Mouse (Mus musculus) splenic B cell, adult 2 months (primary cell): Measurements from ENCODE around the gene S100a4.

Experiments
- DNase-seq: peaks from one replicate; pipeline ENCODE4 v3.0.0-alpha.2; 2011; ENCODE audit warnings: low read depth, low spot score
- H3K27me3 ChIP-seq: 2 replicates; pipeline ENCODE4 v1.6.1; 2012; ENCODE audit warnings: mild to moderate bottlenecking, low read length, moderate library complexity, mixed read lengths; ENCODE audit not compliant: control insufficient read depth, poor library complexity, insufficient read depth, severe bottlenecking
- H3K36me3 ChIP-seq: 2 replicates; pipeline ENCODE4 v1.6.1; 2012; ENCODE audit warnings: mild to moderate bottlenecking, low read length, moderate library complexity, mixed read lengths; ENCODE audit not compliant: control insufficient read depth, poor library complexity, insufficient read depth, severe bottlenecking

Gene S100a4

DNA sequence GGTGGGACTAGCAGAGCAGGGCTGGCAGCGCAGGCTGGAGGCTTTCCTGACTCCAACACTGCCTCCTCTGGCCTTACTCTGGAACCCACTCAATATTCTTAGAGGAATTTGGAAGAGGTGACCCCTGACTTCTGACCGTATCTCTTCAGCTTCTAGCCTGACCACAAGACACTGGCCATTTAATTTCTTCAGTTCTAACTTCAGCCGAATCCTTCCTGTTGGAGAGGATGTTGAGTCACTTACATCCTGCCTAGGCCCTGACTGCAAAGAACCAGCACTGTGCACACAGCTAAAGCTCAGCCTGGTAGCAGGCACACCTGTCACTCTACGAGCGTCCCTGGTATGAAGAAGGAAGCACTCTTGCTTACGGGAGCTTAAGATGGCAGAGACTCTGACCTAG is 14.2 kb upstream of the S100a4 start:
- no peak for DNase-seq
- H3K36me3 ChIP-seq: no peaks in the 10 kb centered on the region

DNA sequence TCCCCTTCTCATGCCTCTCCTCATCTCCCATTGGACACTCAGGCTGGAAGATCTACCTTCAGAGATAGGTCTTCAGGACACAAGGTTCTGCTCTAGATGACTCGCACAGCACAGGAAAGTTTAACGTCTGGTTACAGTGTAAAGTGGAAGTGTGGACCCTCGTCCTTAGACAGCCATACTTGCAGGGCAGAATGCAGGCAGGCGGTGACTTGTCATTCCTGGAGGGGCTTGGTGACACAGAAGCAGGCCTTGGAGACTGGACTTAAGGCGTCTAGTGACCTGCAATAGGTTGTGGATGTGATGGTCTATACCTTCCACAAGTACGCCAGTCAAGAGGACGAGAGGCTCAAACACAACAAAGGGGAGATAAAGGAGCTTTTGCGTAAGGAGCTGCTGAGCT is 13.6 kb upstream of the S100a4 start, which contains the start of gene S100a2:
S100a2 (plus strand) TSS at position 301 of the 400 bp plus-strand sequence.
- no peak for DNase-seq
- Histone ChIP-seq H3K27me3 (no peaks in the 10 kb centered on the region), H3K36me3 (no peaks in the 10 kb centered on the region)

More for the DNA sequence above, 14.2 kb upstream of the S100a4 start:
- H3K27me3 ChIP-seq: no peaks in the 10 kb centered on the region

DNA sequence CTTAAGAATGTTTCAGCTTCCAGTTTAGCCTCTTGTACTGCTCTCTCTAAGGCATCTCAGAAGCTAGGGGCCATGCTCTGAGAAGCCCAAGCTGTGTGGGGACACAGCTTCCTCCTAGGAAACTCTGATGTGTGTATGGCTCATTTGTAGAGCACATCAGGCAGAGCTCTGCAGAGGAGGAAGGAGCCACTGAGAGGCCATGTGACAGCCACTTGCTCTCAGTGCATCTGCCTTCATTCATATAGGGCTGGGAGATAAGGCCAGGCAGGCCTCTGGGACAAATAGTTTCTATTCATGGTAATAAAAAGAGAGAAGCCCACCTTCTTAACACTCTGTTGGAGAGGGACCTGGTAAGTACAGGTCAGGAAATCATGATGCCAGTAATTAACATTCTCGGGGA is 9.1 kb upstream of the S100a4 start:
- H3K36me3 ChIP-seq: no peaks in the 10 kb centered on the region
- DNase-seq: no peak
- H3K27me3 ChIP-seq: no peaks in the 10 kb centered on the region

DNA sequence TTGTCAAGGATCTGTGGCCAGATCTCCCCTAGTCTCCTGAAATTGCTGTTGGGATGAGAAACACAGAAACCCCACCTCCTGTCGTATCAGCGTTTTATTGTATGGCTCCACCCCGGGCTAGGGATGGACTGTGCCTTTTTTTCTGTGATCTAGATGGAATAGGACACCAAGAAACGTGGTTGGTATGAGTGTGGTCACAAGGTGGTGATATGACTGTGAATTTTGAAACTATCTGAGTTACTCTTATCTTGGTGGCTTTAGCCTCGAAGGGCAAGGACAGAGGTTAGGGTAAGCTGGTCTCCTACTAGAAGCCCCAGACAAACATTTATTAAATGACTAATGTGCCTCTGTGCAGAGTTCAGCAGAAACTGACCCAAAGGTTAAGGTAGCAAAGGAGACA is 8.0 kb upstream of the S100a4 start:
- Histone ChIP-seq H3K27me3 (no peaks in the 10 kb centered on the region), H3K36me3 (no peaks in the 10 kb centered on the region)
- DNase-seq: no peak

DNA sequence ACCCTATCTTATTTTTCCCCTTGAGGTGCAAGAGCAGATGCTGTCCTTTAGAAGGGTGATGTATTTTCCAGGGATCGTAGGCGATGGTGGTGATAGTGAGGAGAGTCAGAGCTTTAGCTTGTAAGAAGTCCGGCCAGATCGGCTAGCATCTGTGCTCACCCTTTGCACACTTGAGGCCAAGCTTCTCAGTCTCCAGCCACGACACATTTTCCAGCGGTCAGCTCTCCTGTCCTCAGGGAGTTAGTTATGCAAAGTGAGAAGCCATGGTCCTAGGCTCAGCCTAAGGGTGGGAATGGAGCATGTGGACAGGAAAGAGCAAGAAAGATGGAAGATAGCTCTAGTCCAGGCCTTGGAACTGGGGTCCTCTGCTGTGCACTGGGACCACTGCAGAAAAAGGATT is 6.8 kb upstream of the S100a4 start:
- no peak for DNase-seq
- Histone ChIP-seq H3K27me3 (no peaks in the 10 kb centered on the region), H3K36me3 (no peaks in the 10 kb centered on the region)

DNA sequence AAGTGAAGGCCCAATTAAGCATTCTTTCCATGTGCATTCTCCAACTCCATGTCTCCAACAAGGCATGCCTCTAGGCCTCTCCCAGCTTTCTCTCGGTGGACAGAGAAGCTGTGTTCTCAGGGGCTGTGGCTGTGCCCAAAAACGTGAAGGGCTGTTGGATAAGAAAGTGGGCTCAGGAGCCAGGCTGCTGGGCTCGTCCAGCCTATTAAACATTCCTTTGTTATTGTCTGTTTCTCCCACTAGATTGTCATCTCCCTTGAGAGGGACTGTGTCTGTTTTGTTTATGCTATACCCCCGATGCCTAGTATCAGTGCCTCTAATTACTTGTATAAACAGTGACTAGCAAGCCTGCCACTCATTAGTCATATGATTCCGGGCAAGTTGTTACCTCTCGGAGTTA is 5.8 kb upstream of the S100a4 start:
- H3K27me3 ChIP-seq: no peaks in the 10 kb centered on the region
- no peak for DNase-seq
- H3K36me3 ChIP-seq: no peaks in the 10 kb centered on the region

DNA sequence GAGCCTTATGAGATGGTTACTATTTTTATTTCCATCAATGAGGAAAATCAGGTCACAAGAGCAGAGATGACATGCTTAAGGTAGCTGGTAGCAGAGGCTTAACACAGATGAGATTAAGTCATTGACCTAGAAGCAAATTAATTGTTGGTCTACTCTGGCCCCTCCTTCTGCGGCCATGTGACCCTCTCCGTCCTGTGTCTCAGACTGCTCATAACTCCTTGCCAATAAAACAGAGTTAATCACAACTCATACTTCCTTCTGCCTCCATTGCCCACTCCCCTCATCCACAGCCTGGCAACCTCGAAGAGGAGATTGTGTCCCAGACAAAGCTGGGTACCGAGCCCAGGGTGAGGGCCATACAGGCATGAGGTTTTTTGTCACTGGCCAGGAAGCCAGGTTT is 5.4 kb upstream of the S100a4 start:
- DNase-seq: no peak
- no peaks in the 10 kb centered on the region for H3K36me3 ChIP-seq
- no peaks in the 10 kb centered on the region for H3K27me3 ChIP-seq

DNA sequence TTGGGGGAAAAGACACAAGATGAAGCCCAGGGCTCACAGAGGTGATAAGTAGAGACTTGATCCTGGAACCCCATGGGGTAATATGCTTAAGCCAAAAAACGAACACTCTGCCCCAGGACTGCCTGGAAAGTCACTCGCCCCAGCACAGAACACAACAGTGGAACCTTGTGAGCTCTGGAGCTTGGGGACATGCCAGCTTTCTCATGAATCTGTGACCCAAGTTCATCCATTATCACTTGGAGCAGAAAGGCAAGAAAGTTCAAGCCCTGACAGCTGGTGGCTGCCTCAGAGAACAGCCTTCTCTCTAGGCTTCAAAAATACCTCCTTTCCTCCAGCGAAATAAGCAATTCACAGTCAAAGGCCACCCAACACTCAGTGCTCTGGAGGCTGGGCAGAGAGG is 4.2 kb upstream of the S100a4 start:
- no peak for DNase-seq
- H3K27me3 ChIP-seq: no peaks in the 10 kb centered on the region
- H3K36me3 ChIP-seq: no peaks in the 10 kb centered on the region

DNA sequence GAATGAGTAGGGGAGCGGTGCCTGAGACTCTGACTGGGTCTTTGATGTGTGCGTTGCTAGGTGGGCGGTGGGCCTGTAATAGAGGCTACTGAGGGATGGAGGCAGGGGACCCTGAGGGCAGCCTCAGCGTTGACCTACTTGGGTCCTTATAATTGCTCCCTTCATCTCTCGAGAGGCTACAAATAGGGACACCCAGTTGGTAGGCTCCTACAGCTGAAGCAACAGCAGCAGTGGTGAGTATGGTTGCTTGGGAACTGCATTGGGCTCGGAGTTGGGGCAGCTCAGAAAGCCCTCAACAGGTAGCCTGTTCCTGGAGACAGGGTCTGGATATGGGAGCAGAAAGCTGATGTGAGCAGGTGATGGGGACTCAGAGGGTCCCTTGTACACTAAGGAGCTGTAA is 3.5 kb upstream of the S100a4 start:
- Histone ChIP-seq H3K27me3 (no peaks in the 10 kb centered on the region), H3K36me3 (no peaks in the 10 kb centered on the region)
- no peak for DNase-seq

DNA sequence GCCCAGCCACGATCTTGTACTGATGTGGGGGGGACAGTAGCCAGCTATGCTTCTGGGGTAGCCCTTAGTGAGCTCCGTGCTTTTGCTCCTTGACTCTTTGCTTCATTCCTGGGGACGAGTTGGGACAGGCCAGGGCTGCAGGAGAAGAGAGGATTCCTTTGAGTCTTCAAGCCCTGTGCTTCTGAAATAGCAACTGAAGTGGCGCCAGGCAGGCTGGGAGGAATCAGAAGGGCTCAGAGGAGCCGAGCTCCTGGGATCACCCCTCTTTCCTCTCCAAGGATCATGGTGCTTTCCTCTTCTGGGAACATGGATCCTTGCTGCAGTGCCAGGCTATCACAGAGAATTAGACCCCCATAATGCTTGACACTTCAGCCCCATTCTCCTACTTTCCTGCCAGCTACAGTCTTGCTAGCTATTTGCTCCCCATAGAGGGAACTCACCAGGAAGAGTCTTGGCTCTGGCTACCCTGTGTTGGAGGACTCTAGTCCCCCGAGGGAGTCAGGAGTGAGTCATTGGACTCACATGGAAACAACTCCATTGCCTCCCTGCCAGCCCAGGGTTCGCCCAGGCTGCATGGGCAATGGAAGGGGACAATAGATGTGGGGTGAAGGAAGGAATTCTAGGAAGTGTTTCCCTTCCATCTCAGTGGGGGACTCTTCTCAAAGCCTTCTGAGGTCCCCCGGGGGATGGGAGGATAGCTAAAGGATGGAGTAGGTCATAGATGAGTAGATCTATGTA is 2.9 kb upstream of the S100a4 start:
- no peak for DNase-seq
- Histone ChIP-seq H3K36me3 (no peaks in the 10 kb centered on the region), H3K27me3 (no peaks in the 10 kb centered on the region)

DNA sequence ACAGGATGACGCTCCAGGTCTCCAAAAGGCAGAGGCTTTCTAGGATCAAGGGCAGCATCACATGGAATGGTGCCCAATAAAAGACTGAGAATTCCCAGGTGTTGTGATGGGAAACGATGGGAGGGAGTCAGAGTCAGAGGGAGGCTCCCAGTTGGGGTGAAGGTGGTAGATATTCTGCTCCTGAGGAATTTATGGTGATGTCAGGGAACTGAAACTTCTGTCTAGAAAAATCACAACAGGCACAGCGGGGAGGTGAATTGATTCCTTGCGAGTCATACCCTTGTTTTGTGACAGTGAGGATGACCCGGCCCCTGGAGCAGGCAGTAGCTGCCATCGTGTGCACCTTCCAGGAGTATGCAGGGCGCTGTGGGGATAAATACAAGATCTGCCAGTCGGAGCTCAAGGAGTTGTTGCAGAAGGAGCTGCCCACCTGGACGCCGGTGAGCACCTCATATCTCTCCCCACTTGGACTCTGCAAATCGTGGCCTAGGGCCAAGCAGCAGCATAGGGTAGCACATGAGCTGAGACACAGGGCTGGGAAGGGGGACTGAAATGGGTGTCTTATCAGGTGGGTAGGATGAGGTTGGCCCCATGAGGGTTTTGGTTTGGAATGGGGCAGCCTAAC is 2.0 kb upstream of the S100a4 start, which contains the start of gene Gm42674:
Gm42674 (plus strand) TSS at position 419 of the 625 bp plus-strand sequence.
- Histone ChIP-seq H3K27me3 (no peaks in the 10 kb centered on the region), H3K36me3 (no peaks in the 10 kb centered on the region)
- DNase-seq: no peak

DNA sequence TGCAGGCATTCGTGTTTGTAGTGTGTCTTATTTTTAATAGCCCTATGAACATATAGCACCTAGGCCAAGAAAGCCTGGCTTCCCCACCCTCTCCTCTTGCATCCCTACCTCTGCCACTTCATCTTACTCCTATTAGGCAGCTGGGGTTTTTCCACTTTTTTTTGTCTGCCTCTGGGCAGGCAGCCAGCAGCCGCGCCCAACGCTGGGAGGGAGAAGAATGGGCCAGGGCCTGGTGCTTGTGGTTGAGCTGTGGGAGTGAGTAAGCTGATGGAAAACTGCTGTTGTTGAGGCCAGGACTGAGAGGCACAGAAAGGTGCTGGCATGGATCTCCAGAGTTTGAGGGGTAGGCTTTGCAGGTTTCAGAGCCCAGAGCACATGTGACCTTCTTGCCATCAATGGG is 845 bp downstream of the S100a4 start:
- no peaks in the 10 kb centered on the region for H3K27me3 ChIP-seq
- DNase-seq: no peak
- no peaks in the 10 kb centered on the region for H3K36me3 ChIP-seq

DNA sequence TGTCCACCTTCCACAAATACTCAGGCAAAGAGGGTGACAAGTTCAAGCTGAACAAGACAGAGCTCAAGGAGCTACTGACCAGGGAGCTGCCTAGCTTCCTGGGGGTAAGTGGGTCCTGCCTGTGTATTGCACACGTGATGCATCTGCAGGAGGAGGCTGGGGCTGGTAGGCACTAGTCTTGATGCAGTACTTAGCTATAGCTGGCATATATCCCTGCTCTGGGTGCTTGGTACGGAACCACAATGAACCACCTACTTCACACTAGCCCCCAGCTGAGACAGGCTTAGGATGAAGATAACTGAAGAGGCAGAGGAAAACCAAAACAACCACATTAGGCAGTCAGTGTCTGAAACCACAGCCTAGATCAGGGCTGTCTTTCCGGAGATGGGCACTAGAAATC is 1.5 kb downstream of the S100a4 start:
- DNase-seq: no peak
- Histone ChIP-seq H3K36me3 (no peaks in the 10 kb centered on the region), H3K27me3 (no peaks in the 10 kb centered on the region)

DNA sequence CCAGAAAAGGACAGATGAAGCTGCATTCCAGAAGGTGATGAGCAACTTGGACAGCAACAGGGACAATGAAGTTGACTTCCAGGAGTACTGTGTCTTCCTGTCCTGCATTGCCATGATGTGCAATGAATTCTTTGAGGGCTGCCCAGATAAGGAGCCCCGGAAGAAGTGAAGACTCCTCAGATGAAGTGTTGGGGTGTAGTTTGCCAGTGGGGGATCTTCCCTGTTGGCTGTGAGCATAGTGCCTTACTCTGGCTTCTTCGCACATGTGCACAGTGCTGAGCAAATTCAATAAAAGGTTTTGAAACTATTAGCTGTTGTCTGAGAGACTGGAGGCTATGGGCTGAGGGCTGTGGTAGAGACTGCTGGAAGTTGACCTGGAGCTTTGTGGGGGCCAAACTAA is 2.2 kb downstream of the S100a4 start:
- DNase-seq: no peak
- no peaks in the 10 kb centered on the region for H3K36me3 ChIP-seq

DNA sequence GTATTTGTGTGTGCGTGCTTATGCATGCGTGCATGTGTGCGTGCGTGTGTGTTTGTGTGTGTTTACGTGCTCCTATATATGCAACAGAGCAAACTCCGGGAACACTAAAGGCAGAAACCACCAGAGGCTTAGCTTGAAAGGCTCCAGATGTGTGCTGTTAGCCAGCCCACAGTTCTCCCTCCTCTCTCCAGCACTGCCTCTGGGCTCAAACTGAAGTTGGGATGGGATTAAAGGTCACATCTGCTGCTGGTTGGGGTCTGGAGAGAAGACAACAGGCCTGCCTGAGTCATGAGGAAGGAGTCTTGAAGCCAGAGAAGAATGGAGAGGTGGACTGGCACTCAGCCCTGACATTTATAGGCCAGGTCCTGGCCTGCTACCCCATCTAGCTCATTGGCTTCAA is 2.6 kb downstream of the S100a4 start:
- Histone ChIP-seq H3K36me3 (no peaks in the 10 kb centered on the region), H3K27me3 (no peaks in the 10 kb centered on the region)
- DNase-seq: no peak

More for the DNA sequence above, 2.2 kb downstream of the S100a4 start:
- no peaks in the 10 kb centered on the region for H3K27me3 ChIP-seq
